Mouse (Mus musculus) splenic B cell, adult 2 months (primary cell): ENCODE data around the gene Susd1.
A peak's percentile ranks its signal among the peaks of the same experiment; 100 is the strongest.

Experiments used
- DNase-seq: peaks from one replicate; pipeline ENCODE4 v3.0.0-alpha.2; 2011; ENCODE audit warnings: low read depth, low spot score
- H3K27me3 ChIP-seq: 2 replicates; pipeline ENCODE4 v1.6.1; 2012; ENCODE audit warnings: mild to moderate bottlenecking, low read length, moderate library complexity, mixed read lengths; ENCODE audit not compliant: control insufficient read depth, poor library complexity, insufficient read depth, severe bottlenecking
- H3K36me3 ChIP-seq: 2 replicates; pipeline ENCODE4 v1.6.1; 2012; ENCODE audit warnings: mild to moderate bottlenecking, low read length, moderate library complexity, mixed read lengths; ENCODE audit not compliant: control insufficient read depth, poor library complexity, insufficient read depth, severe bottlenecking

The Susd1 gene

GRCm38 (mm10) chr4:59321181-59322008 lies 117.0 kb downstream of the Susd1 start:
- H3K36me3 ChIP-seq: peaks cover 1% of the 10 kb centered on the region; the same call in 1 of the 2 replicates
- H3K27me3 ChIP-seq: no peaks in the 10 kb centered on the region
- DNase-seq: no peak

- DNase-seq: peak; percentile 81
- Histone ChIP-seq H3K27me3 (no peaks in the 10 kb centered on the region), H3K36me3 (peaks cover 7% of the 10 kb centered on the region; the same call in 1 of the 2 replicates)
These were observed 119.1 kb downstream of the Susd1 start for GRCm38 (mm10) chr4:59319136-59319941.

GRCm38 (mm10) chr4:59318602-59319001 lies 119.8 kb downstream of the Susd1 start:
- H3K27me3 ChIP-seq: no peaks in the 10 kb centered on the region
- no peak for DNase-seq

GRCm38 (mm10) chr4:59315553-59316405 lies 122.7 kb downstream of the Susd1 start:
- no peak for DNase-seq
- H3K27me3 ChIP-seq: no peaks in the 10 kb centered on the region
- peaks cover 10% of the 10 kb centered on the region; the same call in 1 of the 2 replicates for H3K36me3 ChIP-seq

More at GRCm38 (mm10) chr4:59318602-59319001, 119.8 kb downstream of the Susd1 start:
- peaks cover 7% of the 10 kb centered on the region; the same call in 1 of the 2 replicates for H3K36me3 ChIP-seq

GRCm38 (mm10) chr4:59314939-59315552 lies 123.4 kb downstream of the Susd1 start:
- Histone ChIP-seq H3K27me3 (no peaks in the 10 kb centered on the region), H3K36me3 (peaks cover 10% of the 10 kb centered on the region; the same call in 1 of the 2 replicates)
- DNase-seq: no peak

GRCm38 (mm10) chr4:59312945-59313344 lies 125.5 kb downstream of the Susd1 start:
- H3K36me3 ChIP-seq: peaks cover 10% of the 10 kb centered on the region; the same call in 1 of the 2 replicates
- no peaks in the 10 kb centered on the region for H3K27me3 ChIP-seq
- no peak for DNase-seq

- no peak for DNase-seq
- Histone ChIP-seq H3K27me3 (no peaks in the 10 kb centered on the region), H3K36me3 (peaks cover 7% of the 10 kb centered on the region; the same call in 1 of the 2 replicates)
These were observed 127.8 kb downstream of the Susd1 start for GRCm38 (mm10) chr4:59310590-59310989.

GRCm38 (mm10) chr4:59307841-59308589 lies 130.4 kb downstream of the Susd1 start:
- DNase-seq: no peak
- no peaks in the 10 kb centered on the region for H3K27me3 ChIP-seq

GRCm38 (mm10) chr4:59302387-59302786 lies 136.0 kb downstream of the Susd1 start:
- 0 out of 2 replicates have a peak, but pooled peaks cover 1% of the 10 kb centered on the region for H3K36me3 ChIP-seq
- H3K27me3 ChIP-seq: no peaks in the 10 kb centered on the region
- DNase-seq: no peak

More at GRCm38 (mm10) chr4:59307841-59308589, 130.4 kb downstream of the Susd1 start:
- peaks cover 3% of the 10 kb centered on the region; the same call in 1 of the 2 replicates for H3K36me3 ChIP-seq

GRCm38 (mm10) chr4:59301025-59301815 lies 137.2 kb downstream of the Susd1 start:
- Histone ChIP-seq H3K27me3 (no peaks in the 10 kb centered on the region), H3K36me3 (0 out of 2 replicates have a peak, but pooled peaks cover 1% of the 10 kb centered on the region)
- DNase-seq: no peak

- 0 out of 2 replicates have a peak, but pooled peaks cover 1% of the 10 kb centered on the region for H3K36me3 ChIP-seq
- DNase-seq: no peak
- no peaks in the 10 kb centered on the region for H3K27me3 ChIP-seq
These were observed 139.5 kb downstream of the Susd1 start for GRCm38 (mm10) chr4:59298719-59299496.

GRCm38 (mm10) chr4:59295127-59295526 lies 143.3 kb downstream of the Susd1 start:
- Histone ChIP-seq H3K27me3 (no peaks in the 10 kb centered on the region), H3K36me3 (0 out of 2 replicates have a peak, but pooled peaks cover 3% of the 10 kb centered on the region)
- no peak for DNase-seq
